Mouse (Mus musculus) limb, embryonic 14.5 days (tissue): ENCODE measurements around the gene Surf2. TPM values are rescaled to one million over a fixed set of nuclear protein-coding genes. Genes with fewer than 3 reads are reported as not detected.

Experiments used
- ATAC-seq: fragments of 200-750 bp; cut with Nextera tagmentation; 2 replicates; pipeline ENCODE4 v1.8.0; 2017; ENCODE audit warnings: low read depth, moderate number of reproducible peaks, moderate TSS enrichment; ENCODE audit not compliant: low FRiP score
- DNase-seq: peaks from one replicate; pipeline ENCODE4 v3.0.0-alpha.2; 2015; ENCODE audit warnings: low spot score
- H3K27ac ChIP-seq: fragments of 300-500 bp; sonication (generic); replicated peaks from 2 replicates; pipeline ENCODE4 v1.5.1; 2014; ENCODE audit warnings: low read depth, mild to moderate bottlenecking, low read length, moderate library complexity, mixed read lengths
- H3K27me3 ChIP-seq: fragments of 300-500 bp; sonication (generic); 2 replicates; pipeline ENCODE4 v1.6.1; 2014; ENCODE audit warnings: low read length, mixed read lengths; ENCODE audit not compliant: control insufficient read depth, insufficient read depth
- H3K36me3 ChIP-seq: fragments of 300-500 bp; sonication (generic); 2 replicates; pipeline ENCODE4 v1.6.1; 2014; ENCODE audit warnings: mild to moderate bottlenecking, low read length, moderate library complexity, mixed read lengths; ENCODE audit not compliant: control insufficient read depth, insufficient read depth
- H3K4me1 ChIP-seq: fragments of 300-500 bp; sonication (generic); 2 replicates; pipeline ENCODE4 v1.6.1; 2014; ENCODE audit warnings: antibody characterized with exemption, low read length, mixed read lengths; ENCODE audit not compliant: control insufficient read depth, insufficient read depth
- H3K4me2 ChIP-seq: fragments of 300-500 bp; sonication (generic); replicated peaks from 2 replicates; pipeline ENCODE4 v1.6.1; 2014; ENCODE audit warnings: low read depth, mild to moderate bottlenecking, low read length, moderate library complexity; ENCODE audit not compliant: severe bottlenecking
- H3K4me3 ChIP-seq: fragments of 300-500 bp; sonication (generic); replicated peaks from 2 replicates; pipeline ENCODE4 v1.5.1; 2014; ENCODE audit warnings: low read length
- H3K9ac ChIP-seq: fragments of 300-500 bp; sonication (generic); 2 replicates; pipeline ENCODE4 v1.6.1; 2014; ENCODE audit warnings: mild to moderate bottlenecking, low read depth, low read length, moderate library complexity; ENCODE audit not compliant: severe bottlenecking
- H3K9me3 ChIP-seq: fragments of 300-500 bp; sonication (generic); 2 replicates; pipeline ENCODE4 v1.6.1; 2016; ENCODE audit warnings: low read length; ENCODE audit not compliant: control insufficient read depth
- POLR2A ChIP-seq: fragments of 200-500 bp; IDR thresholded peaks from 2 replicates; pipeline ENCODE4 v1.8.0; 2012; ENCODE audit warnings: inconsistent platforms, mild to moderate bottlenecking, moderate library complexity, borderline replicate concordance; ENCODE audit not compliant: insufficient read depth, insufficient read length; ENCODE audit errors: extremely low read depth
- WGBS: fragments of 180-500 bp; shearing (Covaris S2); extraction: QIAGEN DNeasy Blood & Tissue Kit; methylation state at CpG from one replicate; pipeline ENCODE4 v1.1.7; 2014; 5-methylcytosine and 5-hydroxymethylcytosine counted together
- polyA plus RNA-seq, 2 experiments: library from polyadenylated mRNA; depleted of rRNA in 1 of 2; stranded (reverse) in 1 of 2; unstranded in 1 of 2; fragments of >200 nt; fragmentation: Nextera tagmentation in 1 of 2; extraction: Ambion mirVana in 1 of 2; gene quantifications; 2 replicates each; pipeline versions ENCODE4 v1.2.1 to v1.2.3; 2012 to 2014

The Surf2 gene
- polyA plus RNA-seq, 2 experiments, result 30.7 to 41.6 TPM

GRCm38 (mm10) chr2:26895898-26896297 is 20.3 kb upstream of the Surf2 start:
- TF ChIP-seq POLR2A, result no peak
- no peaks in the 10 kb centered on the region for H3K4me1 ChIP-seq
- H3K27ac ChIP-seq, result no peak overlapping the region
- no peak overlapping the region for H3K4me2 ChIP-seq
- peaks cover 81% of the 10 kb centered on the region for H3K36me3 ChIP-seq
- 97% methylated on average over 4 of the region's 4 CpGs for WGBS
- no peaks in the 10 kb centered on the region for H3K27me3 ChIP-seq
- DNase-seq (no peak), ATAC-seq (no peak)
- H3K4me3 ChIP-seq, result no peak overlapping the region
- H3K9me3 ChIP-seq, result no peaks in the 10 kb centered on the region
- no peak overlapping the region for H3K9ac ChIP-seq

DNA sequence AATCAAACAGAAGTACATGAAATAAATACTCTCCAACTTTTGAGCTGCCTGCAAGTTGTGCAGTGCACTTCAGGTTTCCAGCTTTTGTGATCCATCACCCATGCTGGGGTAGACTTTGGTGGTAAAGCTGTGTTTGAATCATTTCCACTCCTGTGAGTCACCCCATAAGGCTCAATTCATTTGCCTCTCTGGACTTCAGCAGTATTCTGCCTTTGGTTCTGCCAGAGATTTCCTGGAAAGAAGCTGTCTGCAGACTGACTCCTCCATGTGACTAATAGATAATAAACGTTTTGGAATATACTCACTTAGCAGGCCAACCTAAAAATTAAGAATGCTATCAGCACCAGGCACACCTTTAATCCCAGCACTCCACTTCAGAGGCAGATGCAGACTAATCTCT is 15.4 kb upstream of the Surf2 start:
- WGBS, result 55% methylated on average over 1 of the region's 1 CpGs
- Histone ChIP-seq H3K27ac (no peak overlapping the region), H3K9me3 (no peaks in the 10 kb centered on the region), H3K4me2 (no peak overlapping the region), H3K9ac (no peak overlapping the region; the same call in 1 of the 2 replicates), H3K4me3 (no peak overlapping the region), H3K36me3 (peaks cover 56% of the 10 kb centered on the region), H3K27me3 (no peaks in the 10 kb centered on the region), H3K4me1 (peaks cover 16% of the 10 kb centered on the region)
- DNase-seq (no peak), ATAC-seq (no peak)
- TF ChIP-seq POLR2A, result no peak

DNA sequence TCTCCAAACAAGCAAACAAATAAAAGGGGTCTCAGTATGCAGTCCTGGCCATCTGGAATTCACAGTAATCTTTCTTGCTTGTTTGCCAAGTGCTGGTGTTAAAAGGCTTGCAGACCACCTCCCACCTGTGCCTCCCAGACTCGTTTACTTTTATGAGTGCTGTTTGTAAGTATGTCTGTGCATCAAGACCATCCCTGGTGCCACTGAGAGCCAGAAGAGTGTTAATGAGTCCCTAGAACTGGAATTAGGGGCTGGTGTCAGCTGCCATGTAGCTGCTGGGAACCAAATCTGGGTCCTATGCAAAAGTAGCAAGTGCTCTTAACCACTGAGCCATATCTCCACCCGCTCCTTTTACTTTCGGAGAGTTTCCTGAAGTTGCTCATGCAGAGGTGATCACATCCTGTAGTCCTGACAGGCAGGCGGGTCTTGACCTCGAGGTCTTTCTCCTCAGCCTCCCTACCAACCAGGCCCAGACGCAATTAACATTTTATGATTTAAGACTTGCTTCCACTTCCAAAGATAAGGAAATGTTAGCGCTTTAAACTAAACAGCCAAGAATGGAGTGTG is 14.2 kb upstream of the Surf2 start:
- H3K4me2 ChIP-seq, result peak overlapping the region; percentile 69
- no peak for DNase-seq
- H3K4me1 ChIP-seq, result peaks cover 16% of the 10 kb centered on the region
- TF ChIP-seq POLR2A, result no peak
- H3K36me3 ChIP-seq, result peaks cover 56% of the 10 kb centered on the region
- H3K9me3 ChIP-seq, result no peaks in the 10 kb centered on the region
- WGBS, result 4% methylated on average over 7 of the region's 7 CpGs
- no peak overlapping the region for H3K27ac ChIP-seq
- H3K4me3 ChIP-seq, result peak overlapping the region; percentile 76
- H3K27me3 ChIP-seq, result no peaks in the 10 kb centered on the region
- peak overlapping the region; percentile 75 for H3K9ac ChIP-seq
- ATAC-seq, result no peak

- Histone ChIP-seq H3K36me3 (peaks cover 56% of the 10 kb centered on the region), H3K9ac (peak within 1 kb of the TSS; percentile 75), H3K9me3 (no peaks in the 10 kb centered on the region), H3K27me3 (no peaks in the 10 kb centered on the region), H3K4me2 (peak within 1 kb of the TSS; percentile 69), H3K27ac (peak within 1 kb of the TSS; percentile 70), H3K4me1 (peaks cover 16% of the 10 kb centered on the region), H3K4me3 (peak within 1 kb of the TSS; percentile 76)
- under 1% methylated on average over 41 of the region's 41 CpGs for WGBS
- DNase-seq (peak; percentile 98), ATAC-seq (peak; percentile 93)
- TF ChIP-seq POLR2A, result peak; percentile 51; the same call in 1 of the 2 replicates
These were observed 13.5 kb upstream of the Surf2 start, which contains the start of gene Surf6 for GRCm38 (mm10) chr2:26902467-26903220. TSS of gene Surf6 (minus strand) at chr2:26902879.

- Histone ChIP-seq H3K4me1 (peaks cover 16% of the 10 kb centered on the region), H3K9me3 (no peaks in the 10 kb centered on the region), H3K4me2 (peak overlapping the region; percentile 69), H3K27ac (peak overlapping the region; percentile 70), H3K9ac (peak overlapping the region; percentile 75), H3K27me3 (no peaks in the 10 kb centered on the region), H3K4me3 (peak overlapping the region; percentile 76), H3K36me3 (peaks cover 56% of the 10 kb centered on the region)
- DNase-seq (no peak), ATAC-seq (no peak)
- 12% methylated on average over 7 of the region's 7 CpGs for WGBS
- no peak for TF ChIP-seq POLR2A
These were observed 12.9 kb upstream of the Surf2 start for GRCm38 (mm10) chr2:26903311-26903710.
